Mouse (Mus musculus) megakaryocyte, embryonic 14.5 days (primary cell): Measurements from ENCODE around the gene March8. TPM values are rescaled to one million over a fixed set of nuclear protein-coding genes. Genes with fewer than 3 reads are reported as not detected.
"Not testable (repeated sequence)": the region's sequence is repeated elsewhere in the genome, so short reads cannot be mapped to it uniquely, and the experiment has no call there.

Experiments used
- H3K27me3 ChIP-seq: replicated peaks from 2 replicates; pipeline ENCODE3; 2012; ENCODE audit warnings: inconsistent platforms
- H3K36me3 ChIP-seq: replicated peaks from 2 replicates; pipeline ENCODE3; 2012; ENCODE audit warnings: low read length, inconsistent platforms, mixed read lengths
- H3K4me1 ChIP-seq: 2 replicates; pipeline ENCODE4 v1.6.1; 2012; ENCODE audit warnings: inconsistent platforms
- H3K4me3 ChIP-seq: replicated peaks from 2 replicates; pipeline ENCODE3; 2012; ENCODE audit warnings: moderate library complexity, mild to moderate bottlenecking, inconsistent platforms
- H3K9me3 ChIP-seq: 2 replicates; pipeline ENCODE4 v1.6.1; 2012; ENCODE audit warnings: inconsistent platforms
- FLI1 ChIP-seq: IDR thresholded peaks from 2 replicates; pipeline ENCODE4 v1.6.1; 2012; ENCODE audit warnings: low read length, inconsistent platforms, mixed read lengths
- GATA1 ChIP-seq: IDR thresholded peaks from 3 replicates; pipeline ENCODE4 v1.6.1; 2012; ENCODE audit warnings: mixed read lengths, low read length, inconsistent platforms, borderline replicate concordance
- polyA plus RNA-seq: library from polyadenylated mRNA; stranded (reverse); fragments of >175 nt; gene quantifications from 2 replicates; pipeline ENCODE4 v1.2.3, GENCODE M21; 2012; ENCODE audit warnings: low replicate concordance; ENCODE audit not compliant: insufficient read depth

The March8 gene
- polyA plus RNA-seq, 1 experiment: 8.1 TPM

- H3K36me3 ChIP-seq: peaks cover 20% of the 10 kb centered on the region
- TF ChIP-seq GATA1: no peak
- no peak for TF ChIP-seq FLI1
- H3K27me3 ChIP-seq: no peaks in the 10 kb centered on the region
- no peak overlapping the region for H3K4me3 ChIP-seq
- peaks cover 25% of the 10 kb centered on the region for H3K4me1 ChIP-seq
- no peaks in the 10 kb centered on the region for H3K9me3 ChIP-seq
Observed at GRCm38 (mm10) chr6:116349997-116350396, 12.2 kb downstream of the March8 start.

- Histone ChIP-seq H3K4me1 (peaks cover 25% of the 10 kb centered on the region), H3K27me3 (no peaks in the 10 kb centered on the region), H3K4me3 (no peak overlapping the region), H3K9me3 (no peaks in the 10 kb centered on the region), H3K36me3 (peaks cover 16% of the 10 kb centered on the region)
- TF ChIP-seq FLI1 (no peak), GATA1 (no peak)
Observed at GRCm38 (mm10) chr6:116350643-116351042, 12.8 kb downstream of the March8 start.

GRCm38 (mm10) chr6:116351534-116351933, 13.7 kb downstream of the March8 start:
- Histone ChIP-seq H3K4me3 (no peak overlapping the region), H3K36me3 (peaks cover 15% of the 10 kb centered on the region), H3K9me3 (no peaks in the 10 kb centered on the region)

GRCm38 (mm10) chr6:116353428-116353827, 15.6 kb downstream of the March8 start:
- Histone ChIP-seq H3K4me1 (peaks cover 33% of the 10 kb centered on the region), H3K4me3 (no peak overlapping the region), H3K36me3 (peaks cover 7% of the 10 kb centered on the region), H3K27me3 (no peaks in the 10 kb centered on the region), H3K9me3 (no peaks in the 10 kb centered on the region)
- TF ChIP-seq FLI1 (no peak), GATA1 (no peak)

More at GRCm38 (mm10) chr6:116351534-116351933, 13.7 kb downstream of the March8 start:
- H3K27me3 ChIP-seq: no peaks in the 10 kb centered on the region
- H3K4me1 ChIP-seq: peaks cover 25% of the 10 kb centered on the region
- TF ChIP-seq GATA1 (no peak), FLI1 (no peak)

GRCm38 (mm10) chr6:116356311-116356947, 18.6 kb downstream of the March8 start:
- H3K4me1 ChIP-seq: peaks cover 26% of the 10 kb centered on the region
- H3K27me3 ChIP-seq, H3K4me3 ChIP-seq, H3K9me3 ChIP-seq: not testable (repeated sequence)
- peaks cover 11% of the 10 kb centered on the region for H3K36me3 ChIP-seq

GRCm38 (mm10) chr6:116356948-116357325, 19.1 kb downstream of the March8 start:
- peaks cover 11% of the 10 kb centered on the region for H3K36me3 ChIP-seq
- TF ChIP-seq GATA1 (no peak), FLI1 (no peak)
- peaks cover 28% of the 10 kb centered on the region for H3K4me1 ChIP-seq
- H3K4me3 ChIP-seq: no peak overlapping the region
- no peaks in the 10 kb centered on the region for H3K9me3 ChIP-seq
- H3K27me3 ChIP-seq: no peaks in the 10 kb centered on the region

- no peaks in the 10 kb centered on the region for H3K9me3 ChIP-seq
- H3K27me3 ChIP-seq: no peaks in the 10 kb centered on the region
- no peak overlapping the region for H3K4me3 ChIP-seq
- TF ChIP-seq FLI1: no peak
- no peak for TF ChIP-seq GATA1
- peaks cover 11% of the 10 kb centered on the region for H3K36me3 ChIP-seq
- H3K4me1 ChIP-seq: peaks cover 30% of the 10 kb centered on the region
Observed at GRCm38 (mm10) chr6:116358056-116358455, 20.2 kb downstream of the March8 start.

GRCm38 (mm10) chr6:116359256-116359655, 21.4 kb downstream of the March8 start:
- Histone ChIP-seq H3K9me3 (no peaks in the 10 kb centered on the region), H3K36me3 (peaks cover 13% of the 10 kb centered on the region), H3K4me3 (peak overlapping the region; percentile 23), H3K4me1 (peaks cover 30% of the 10 kb centered on the region), H3K27me3 (no peaks in the 10 kb centered on the region)
- TF ChIP-seq GATA1 (no peak), FLI1 (no peak)

- TF ChIP-seq FLI1 (no peak), GATA1 (no peak)
- peaks cover 10% of the 10 kb centered on the region for H3K36me3 ChIP-seq
- no peaks in the 10 kb centered on the region for H3K27me3 ChIP-seq
- no peak overlapping the region for H3K4me3 ChIP-seq
- H3K4me1 ChIP-seq: peaks cover 30% of the 10 kb centered on the region
- H3K9me3 ChIP-seq: no peaks in the 10 kb centered on the region
Observed at GRCm38 (mm10) chr6:116361463-116361862, 23.6 kb downstream of the March8 start.

GRCm38 (mm10) chr6:116361993-116362392, 24.2 kb downstream of the March8 start:
- peaks cover 10% of the 10 kb centered on the region for H3K36me3 ChIP-seq
- TF ChIP-seq FLI1 (no peak), GATA1 (no peak)
- no peaks in the 10 kb centered on the region for H3K9me3 ChIP-seq
- peaks cover 28% of the 10 kb centered on the region for H3K4me1 ChIP-seq
- H3K27me3 ChIP-seq: no peaks in the 10 kb centered on the region
- no peak overlapping the region for H3K4me3 ChIP-seq

GRCm38 (mm10) chr6:116367971-116368370, 30.1 kb downstream of the March8 start:
- H3K4me1 ChIP-seq: peaks cover 33% of the 10 kb centered on the region
- no peak overlapping the region for H3K4me3 ChIP-seq
- H3K27me3 ChIP-seq: no peaks in the 10 kb centered on the region
- TF ChIP-seq GATA1 (no peak), FLI1 (no peak)
- H3K36me3 ChIP-seq: peaks cover 21% of the 10 kb centered on the region
- no peaks in the 10 kb centered on the region for H3K9me3 ChIP-seq
